Mouse (Mus musculus) E14TG2a.4 (cell line): ENCODE measurements at regions not wholly inside any gene's neighbourhood (a gene's known extent, or its start where the extent isn't known, plus 50 kb on each side); places are given as distances from the start of the nearest gene placed in this dataset.

Experiments used
- CTCF ChIP-seq: conservative IDR thresholded peaks from 2 replicates; pipeline ENCODE4 v1.5.1; 2014; ENCODE audit warnings: low read length
- NANOG ChIP-seq: IDR thresholded peaks from 2 replicates; pipeline ENCODE4 v1.6.1; 2014; ENCODE audit warnings: borderline replicate concordance, low read length, mixed read lengths

DNA sequence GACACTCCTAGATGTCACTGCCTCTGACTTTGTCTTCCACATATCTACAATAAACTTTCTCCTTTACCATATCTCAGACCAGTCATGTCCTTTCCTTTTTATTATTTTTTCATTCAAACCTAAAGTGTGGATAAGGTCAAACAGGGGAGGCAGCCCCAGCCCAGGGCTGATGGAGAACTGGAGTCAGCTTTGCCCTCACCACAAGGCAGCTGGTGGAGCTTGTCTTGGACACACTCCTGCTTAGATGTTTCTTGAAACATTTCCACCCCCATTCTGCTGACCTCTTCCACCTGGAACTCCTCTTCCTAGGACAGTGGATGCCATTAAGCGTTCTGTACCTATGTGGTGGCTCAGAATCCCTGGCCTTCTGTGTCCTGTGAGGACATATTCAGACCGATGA is 65.6 kb downstream of the Mcfd2 start:
- no peak for TF ChIP-seq CTCF
- TF ChIP-seq NANOG = no peak
